Mouse (Mus musculus): Measurements from ENCODE around the gene Ccser1. TPM values are rescaled to one million over a fixed set of nuclear protein-coding genes. Genes with fewer than 3 reads are reported as not detected.

The Ccser1 gene
- polyA plus RNA-seq, 1 experiment from 2014 or later = 22.4 TPM

DNA sequence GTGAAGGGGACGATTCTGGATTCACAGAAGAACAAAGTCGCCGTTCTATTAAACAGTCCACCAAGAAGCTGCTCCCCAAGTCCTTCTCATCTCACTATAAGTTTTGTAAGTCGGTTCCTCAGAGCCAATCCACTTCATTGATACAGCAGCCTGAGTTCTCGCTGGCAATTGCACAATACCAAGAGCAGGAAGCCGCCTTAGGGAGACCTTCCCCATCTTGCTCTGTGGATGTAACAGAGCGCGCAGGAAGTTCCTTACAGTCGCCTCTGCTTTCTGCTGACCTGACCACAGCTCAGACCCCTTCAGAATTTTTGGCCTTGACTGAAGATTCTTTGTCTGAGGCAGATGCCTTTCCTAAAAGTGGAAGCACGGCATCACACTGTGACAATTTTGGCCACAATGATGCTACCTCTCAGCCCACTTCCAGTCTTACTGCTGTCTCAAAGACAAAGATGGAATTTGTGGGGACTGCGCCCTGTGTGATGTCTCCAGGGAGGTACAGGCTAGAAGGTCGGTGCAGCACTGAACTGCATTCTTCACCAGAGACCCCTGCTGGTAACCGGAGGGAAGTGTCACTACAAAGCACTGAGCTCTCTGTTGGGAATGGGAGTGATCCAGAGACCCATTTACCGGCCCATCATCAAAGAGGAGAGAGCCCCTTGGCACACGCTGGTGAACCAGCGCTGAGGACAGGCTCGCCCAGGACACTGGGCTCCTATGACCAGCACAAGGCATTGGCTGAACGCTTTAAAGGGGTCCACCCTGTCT lies 131.4 kb downstream of the Ccser1 start:
- no peaks in the 10 kb centered on the region for H3K27me3 ChIP-seq
- no peak overlapping the region for H3K4me3 ChIP-seq
- H3K27ac ChIP-seq = no peak overlapping the region
- H3K36me3 ChIP-seq (ENCODE audit: poor library complexity, severe bottlenecking) = peaks cover 13% of the 10 kb centered on the region
- H3K9ac ChIP-seq = no peak overlapping the region
- no peak; the same call in 1 of the 2 replicates for ATAC-seq
- no peaks in the 10 kb centered on the region; the same call in 1 of the 2 replicates for H3K9me3 ChIP-seq (replicated peaks)
- H3K4me2 ChIP-seq = no peak overlapping the region
- no peaks in the 10 kb centered on the region for H3K4me1 ChIP-seq
- 86% methylated on average over 18 of the region's 18 CpGs for WGBS

DNA sequence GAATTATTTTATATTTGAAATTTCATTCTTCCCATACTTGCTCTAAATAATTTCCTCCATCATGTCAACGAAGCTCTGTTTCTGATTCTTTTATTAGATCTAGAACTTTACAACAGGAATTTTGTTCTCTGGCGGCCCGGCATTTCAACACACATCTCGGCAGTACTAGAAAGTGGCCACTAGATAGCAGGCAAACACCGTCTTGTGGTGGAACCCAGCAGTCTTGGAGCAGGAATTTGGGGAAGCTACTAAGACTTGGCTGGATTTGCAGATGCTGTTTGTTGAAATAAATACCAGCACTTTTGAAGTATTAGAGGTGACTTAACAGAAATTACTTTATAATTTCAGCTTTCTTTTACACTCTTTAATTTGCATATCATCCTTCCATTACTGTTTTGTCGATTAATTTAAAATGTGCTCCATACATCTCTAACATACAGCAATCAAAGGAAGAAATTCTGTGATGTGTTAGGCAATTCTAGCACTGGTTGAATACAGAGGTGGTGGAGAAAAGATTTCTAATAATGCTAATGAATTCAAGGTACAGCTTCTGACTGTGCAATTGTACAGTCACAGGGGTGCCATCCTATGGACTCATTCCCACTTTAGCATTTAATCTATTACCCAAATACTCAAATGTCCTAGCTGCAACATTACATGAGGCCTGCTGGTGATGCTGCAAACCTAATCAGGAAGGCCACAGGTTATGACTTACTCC lies 135.9 kb downstream of the Ccser1 start:
- Histone ChIP-seq H3K4me3 (no peak overlapping the region), H3K4me1 (peaks cover 5% of the 10 kb centered on the region; the same call in 1 of the 2 replicates), H3K27ac (no peak overlapping the region), H3K9me3 (replicated peaks) (no peaks in the 10 kb centered on the region; the same call in 1 of the 2 replicates), H3K27me3 (no peaks in the 10 kb centered on the region), H3K36me3 (ENCODE audit: poor library complexity, severe bottlenecking) (peaks cover 8% of the 10 kb centered on the region), H3K9ac (no peak overlapping the region), H3K4me2 (no peak overlapping the region)
- WGBS = 24% methylated on average over 6 of the region's 6 CpGs
- peak; percentile 81 for ATAC-seq

DNA sequence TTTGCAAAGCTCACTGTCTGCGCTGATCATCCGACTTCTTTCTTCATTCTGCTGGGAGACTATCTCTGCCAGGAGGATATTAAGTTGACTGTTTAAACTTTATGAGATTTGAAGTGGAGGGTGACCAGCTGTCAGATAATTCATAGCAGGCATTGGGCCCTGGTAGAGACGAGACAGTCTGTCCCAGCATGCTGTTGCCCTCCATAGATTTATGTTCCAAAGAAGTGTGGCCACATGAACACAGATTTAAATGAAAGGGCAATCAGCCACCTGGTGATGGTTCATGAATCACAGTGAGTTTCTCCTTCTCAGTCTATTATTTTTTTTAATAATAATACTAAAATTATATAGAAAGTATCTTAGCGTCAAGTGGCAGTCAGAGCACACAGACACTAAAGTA lies 140.7 kb downstream of the Ccser1 start:
- Histone ChIP-seq H3K27me3 (no peaks in the 10 kb centered on the region), H3K27ac (no peak overlapping the region), H3K9ac (no peak overlapping the region), H3K9me3 (replicated peaks) (no peaks in the 10 kb centered on the region), H3K4me1 (peaks cover 15% of the 10 kb centered on the region; the same call in 1 of the 2 replicates), H3K4me2 (no peak overlapping the region), H3K36me3 (ENCODE audit: poor library complexity, severe bottlenecking) (no peaks in the 10 kb centered on the region), H3K4me3 (no peak overlapping the region)
- no peak for ATAC-seq
- 69% methylated on average over 4 of the region's 4 CpGs for WGBS

DNA sequence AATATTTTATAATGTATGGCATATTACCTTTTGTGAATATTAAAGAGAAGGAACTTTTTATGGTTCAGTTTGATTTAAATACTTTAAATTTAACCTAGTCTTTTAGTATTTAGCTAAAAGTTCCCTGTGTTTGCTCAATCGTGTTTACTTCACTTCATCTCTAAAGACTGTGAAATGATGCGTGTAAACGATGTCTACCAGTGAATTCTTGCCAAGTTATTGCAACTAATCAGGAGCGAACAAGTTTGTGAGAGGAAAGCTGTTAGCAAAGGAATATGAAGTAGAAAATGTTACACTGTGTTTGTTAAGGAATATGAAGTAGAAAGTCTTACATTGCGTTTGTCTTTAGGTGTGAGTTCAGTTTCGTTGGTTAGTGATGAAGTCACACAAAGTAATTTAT lies 142.2 kb downstream of the Ccser1 start:
- Histone ChIP-seq H3K27ac (no peak overlapping the region), H3K36me3 (ENCODE audit: poor library complexity, severe bottlenecking) (no peaks in the 10 kb centered on the region), H3K4me1 (peaks cover 15% of the 10 kb centered on the region; the same call in 1 of the 2 replicates), H3K4me2 (no peak overlapping the region), H3K9ac (no peak overlapping the region), H3K9me3 (replicated peaks) (no peaks in the 10 kb centered on the region), H3K4me3 (no peak overlapping the region), H3K27me3 (no peaks in the 10 kb centered on the region)
- ATAC-seq = no peak
- WGBS = 54% methylated on average over 6 of the region's 6 CpGs

DNA sequence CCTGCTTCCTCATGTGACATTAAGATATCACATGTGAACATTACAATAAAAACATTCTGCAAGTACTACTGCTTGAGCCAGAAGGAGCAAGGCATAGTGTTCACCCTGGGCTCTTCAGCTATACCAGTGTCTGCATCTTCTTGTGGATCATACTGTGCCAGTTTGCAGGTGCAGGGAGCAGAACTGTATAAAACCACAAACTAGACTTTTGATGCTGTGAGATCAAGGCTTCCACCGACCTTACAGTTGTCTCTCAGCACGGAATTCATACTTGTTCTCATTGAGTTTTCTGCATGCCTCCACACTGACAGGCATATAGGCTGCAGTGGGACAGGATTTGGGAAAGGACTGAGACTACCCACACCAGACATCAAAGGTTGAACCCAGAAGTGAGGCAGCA lies 146.0 kb downstream of the Ccser1 start:
- no peak for ATAC-seq
- WGBS = 92% methylated on average over 2 of the region's 2 CpGs

DNA sequence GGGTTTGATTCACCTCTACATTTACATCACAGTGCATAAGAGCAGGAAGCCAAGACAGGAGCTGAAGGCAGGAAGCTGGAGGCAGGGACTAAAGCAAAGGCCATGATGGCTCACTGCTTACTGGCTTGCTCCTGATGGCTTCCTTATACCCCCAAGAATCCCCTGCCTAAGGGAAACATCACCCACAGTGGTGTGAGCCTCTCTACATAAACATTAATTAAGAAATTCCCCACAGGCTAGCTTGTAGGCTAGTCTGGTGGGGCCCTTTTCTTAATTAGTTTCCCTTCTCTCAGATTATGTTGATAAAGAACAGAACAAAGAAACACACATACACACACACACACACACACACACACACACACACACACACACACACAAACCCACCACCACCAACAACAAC lies 148.9 kb downstream of the Ccser1 start:
- H3K36me3 ChIP-seq (ENCODE audit: poor library complexity, severe bottlenecking) = no peaks in the 10 kb centered on the region
- ATAC-seq = 0 out of 2 replicates have a peak, but pooled peaks have one; percentile 34
- no peak overlapping the region for H3K4me3 ChIP-seq
- H3K9ac ChIP-seq = no peak overlapping the region
- H3K4me2 ChIP-seq = no peak overlapping the region
- no peak overlapping the region for H3K27ac ChIP-seq
- H3K27me3 ChIP-seq = no peaks in the 10 kb centered on the region
- no peaks in the 10 kb centered on the region for H3K9me3 ChIP-seq (replicated peaks)
- peaks cover 13% of the 10 kb centered on the region for H3K4me1 ChIP-seq

More for the DNA sequence above, 146.0 kb downstream of the Ccser1 start:
- Histone ChIP-seq H3K36me3 (ENCODE audit: poor library complexity, severe bottlenecking) (no peaks in the 10 kb centered on the region), H3K9ac (no peak overlapping the region), H3K4me3 (no peak overlapping the region), H3K27ac (no peak overlapping the region), H3K27me3 (no peaks in the 10 kb centered on the region), H3K4me1 (peaks cover 22% of the 10 kb centered on the region), H3K4me2 (no peak overlapping the region), H3K9me3 (replicated peaks) (no peaks in the 10 kb centered on the region)

DNA sequence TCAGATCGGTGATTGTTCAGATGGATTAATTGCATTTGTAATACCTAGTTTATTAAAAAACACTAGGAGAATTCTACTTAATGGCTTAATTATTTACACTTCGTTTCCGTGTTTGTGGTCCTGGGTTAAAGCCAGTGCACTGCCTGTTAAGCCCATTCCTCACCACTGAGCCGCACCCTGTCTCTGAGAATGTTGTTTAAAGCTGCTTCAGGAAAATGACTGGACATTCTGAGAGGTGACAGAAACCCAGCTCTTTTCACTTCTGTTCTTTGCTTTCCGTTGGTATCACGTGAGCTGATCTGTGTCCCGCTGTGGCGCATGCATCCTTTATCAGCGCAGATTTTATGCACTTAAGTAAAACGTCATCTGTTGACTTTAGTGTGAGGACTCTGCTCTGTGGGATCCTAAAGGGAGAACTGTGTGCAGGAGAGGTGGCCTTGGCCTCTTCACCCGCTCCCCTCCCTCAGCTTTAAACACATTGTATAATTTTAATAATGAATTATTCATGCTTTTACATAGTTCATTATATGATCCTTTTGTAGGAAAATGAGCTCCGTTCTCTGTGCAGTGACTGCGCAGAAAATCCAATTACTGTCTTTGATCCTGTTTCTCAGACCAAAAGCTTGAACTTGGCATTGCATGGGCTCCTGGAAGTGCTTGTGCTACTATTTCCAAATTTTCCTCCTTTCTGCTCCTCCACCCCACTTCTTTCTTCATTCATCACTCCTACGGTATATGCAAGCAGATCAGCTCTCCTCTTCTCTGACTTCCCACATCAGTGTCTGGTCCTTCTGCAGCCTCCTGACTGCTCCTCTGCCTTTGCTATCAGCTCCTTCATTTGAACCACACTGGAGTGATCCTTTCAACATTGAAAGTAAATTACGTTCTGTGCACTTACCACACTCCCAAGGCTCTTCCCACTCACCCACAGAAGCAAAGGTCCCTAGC lies 149.7 kb downstream of the Ccser1 start:
- H3K4me1 ChIP-seq = peaks cover 13% of the 10 kb centered on the region
- H3K9ac ChIP-seq = 0 out of 2 replicates have a peak overlapping the region, but pooled peaks have one; percentile 1
- peak overlapping the region; percentile 27; the same call in 1 of the 2 replicates for H3K4me2 ChIP-seq
- H3K27me3 ChIP-seq = no peaks in the 10 kb centered on the region
- peak; percentile 86 for ATAC-seq
- H3K36me3 ChIP-seq (ENCODE audit: poor library complexity, severe bottlenecking) = no peaks in the 10 kb centered on the region
- WGBS = 45% methylated on average over 15 of the region's 15 CpGs
- no peak overlapping the region for H3K4me3 ChIP-seq
- no peaks in the 10 kb centered on the region for H3K9me3 ChIP-seq (replicated peaks)
- H3K27ac ChIP-seq = peak overlapping the region; percentile 14; the same call in 1 of the 2 replicates

DNA sequence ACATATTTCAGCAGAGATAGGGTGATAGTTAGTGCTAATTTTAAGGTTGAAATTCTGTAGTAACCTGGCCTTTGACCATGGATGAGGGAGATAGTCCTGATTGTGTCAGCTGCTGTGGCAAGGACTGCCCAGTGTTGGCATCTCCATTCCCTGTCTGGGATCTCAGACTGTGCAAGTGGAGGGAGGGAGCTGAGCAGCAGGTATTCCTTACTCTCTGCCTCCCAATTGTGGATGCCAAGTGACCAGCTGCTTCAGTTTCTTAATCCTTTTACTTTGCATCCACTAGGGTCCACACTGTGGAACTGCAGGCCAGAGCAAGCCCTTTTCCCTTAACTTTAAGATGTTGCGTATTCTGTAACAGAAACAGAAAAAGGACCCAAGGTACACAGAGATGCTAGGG lies 154.3 kb downstream of the Ccser1 start:
- Histone ChIP-seq H3K4me3 (no peak overlapping the region), H3K27ac (no peak overlapping the region), H3K9ac (no peak overlapping the region), H3K9me3 (replicated peaks) (no peaks in the 10 kb centered on the region), H3K27me3 (no peaks in the 10 kb centered on the region), H3K4me2 (no peak overlapping the region), H3K36me3 (ENCODE audit: poor library complexity, severe bottlenecking) (no peaks in the 10 kb centered on the region), H3K4me1 (peaks cover 11% of the 10 kb centered on the region)
- 100% methylated on average over 1 of the region's 1 CpGs for WGBS
- ATAC-seq = no peak

DNA sequence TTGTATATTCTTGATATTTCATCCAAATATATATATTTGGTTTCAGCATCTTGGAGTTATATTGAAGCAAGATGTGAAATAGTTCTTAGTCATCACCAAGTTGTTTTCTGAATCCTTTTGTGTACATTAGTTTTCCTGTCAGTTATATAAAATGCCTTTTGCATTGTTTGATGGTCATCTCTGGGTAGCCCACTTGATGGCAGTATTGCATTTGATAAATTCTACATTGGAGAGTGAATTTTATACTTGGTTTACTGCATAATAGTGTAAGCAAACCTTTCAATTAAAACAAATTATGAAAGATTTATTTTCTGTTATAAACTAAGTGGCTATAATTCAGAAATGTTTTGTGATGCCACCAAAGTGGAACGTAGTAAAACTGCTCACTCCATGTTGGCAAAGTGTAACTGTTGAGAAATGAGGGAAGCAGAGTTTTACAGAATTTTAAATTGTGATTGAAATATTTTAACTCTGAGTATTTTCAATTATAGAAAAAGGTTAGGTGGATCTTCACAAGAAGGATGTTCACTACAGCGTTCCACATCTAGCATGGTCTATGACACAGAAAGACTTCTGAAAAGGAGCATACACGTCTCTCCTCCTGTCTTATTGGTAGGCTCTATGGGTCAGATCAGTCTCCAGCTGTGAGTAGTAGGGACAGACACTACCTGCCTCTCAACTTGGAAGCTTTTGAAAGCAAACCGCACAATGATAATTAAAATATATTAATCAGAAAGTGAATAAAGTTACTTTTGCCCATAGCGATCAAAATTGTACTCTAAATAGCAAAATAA lies 167.1 kb downstream of the Ccser1 start:
- Histone ChIP-seq H3K4me2 (no peak overlapping the region), H3K27me3 (no peaks in the 10 kb centered on the region), H3K4me3 (no peak overlapping the region), H3K9ac (no peak overlapping the region), H3K27ac (no peak overlapping the region), H3K4me1 (no peaks in the 10 kb centered on the region), H3K9me3 (replicated peaks) (no peaks in the 10 kb centered on the region), H3K36me3 (ENCODE audit: poor library complexity, severe bottlenecking) (no peaks in the 10 kb centered on the region)
- WGBS = 70% methylated on average over 5 of the region's 5 CpGs
- peak; percentile 58; the same call in 1 of the 2 replicates for ATAC-seq

DNA sequence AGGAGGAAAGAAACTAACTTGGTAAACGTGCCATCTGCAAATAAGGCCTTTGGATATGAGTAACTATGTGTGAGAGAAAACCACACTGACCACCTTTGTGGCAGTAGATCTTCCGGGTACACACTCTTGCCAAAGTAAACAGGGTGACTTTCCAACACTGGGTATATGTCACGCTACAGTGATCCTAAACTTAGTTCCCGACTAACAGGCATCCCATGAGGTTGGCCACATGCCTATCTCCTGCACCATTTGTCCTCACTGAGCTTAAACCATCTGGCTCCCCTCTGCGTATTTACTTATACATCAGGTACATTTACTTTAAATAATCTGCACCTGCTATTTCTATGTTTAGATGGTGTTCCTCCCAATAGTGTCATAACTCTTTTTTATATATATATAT lies 183.6 kb downstream of the Ccser1 start:
- Histone ChIP-seq H3K9ac (no peak overlapping the region), H3K27ac (no peak overlapping the region), H3K9me3 (replicated peaks) (no peaks in the 10 kb centered on the region), H3K36me3 (ENCODE audit: poor library complexity, severe bottlenecking) (no peaks in the 10 kb centered on the region), H3K27me3 (no peaks in the 10 kb centered on the region), H3K4me2 (no peak overlapping the region), H3K4me3 (no peak overlapping the region), H3K4me1 (no peaks in the 10 kb centered on the region)
- ATAC-seq = no peak
- 78% methylated on average over 5 of the region's 5 CpGs for WGBS

DNA sequence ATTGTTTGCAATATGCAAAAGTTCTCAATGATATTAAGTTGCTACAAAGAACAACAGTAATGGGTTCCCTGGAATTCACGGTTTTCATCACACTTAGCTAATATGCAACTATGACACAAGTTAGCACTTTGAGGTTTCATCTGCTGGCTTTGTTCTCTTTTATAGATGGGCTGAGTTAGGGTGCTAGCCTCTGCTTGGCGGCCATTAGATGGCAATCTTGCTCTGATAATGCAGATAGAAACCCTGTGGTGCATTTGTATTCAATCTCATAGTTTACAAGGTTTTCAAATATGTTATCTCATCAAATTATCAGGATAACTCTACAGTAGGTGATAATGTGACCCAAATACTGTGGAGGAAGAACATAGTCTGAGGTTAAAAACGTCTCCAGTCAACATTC lies 202.4 kb downstream of the Ccser1 start:
- Histone ChIP-seq H3K4me3 (no peak overlapping the region), H3K9me3 (replicated peaks) (no peaks in the 10 kb centered on the region), H3K27ac (no peak overlapping the region), H3K36me3 (ENCODE audit: poor library complexity, severe bottlenecking) (no peaks in the 10 kb centered on the region), H3K27me3 (no peaks in the 10 kb centered on the region), H3K4me2 (no peak overlapping the region), H3K9ac (no peak overlapping the region), H3K4me1 (no peaks in the 10 kb centered on the region)
- ATAC-seq = peak; percentile 87
- 36% methylated on average over 3 of the region's 3 CpGs for WGBS

All from forebrain, embryonic 13.5 days (tissue).